16 mouse cellular contexts compared by ENCODE assay signal in genomic region chrX:62584011-62584625, GRCm38 (mm10).
"Had no signal": no experiment of that assay in that cellular context is flagged by ENCODE, and none has a peak within 500 bp of the region (broad histone marks: within the 10 kb centered on the region; RNA-seq: fewer than 3 reads in every experiment).

No protein-coding gene starts in this region.

- H3K4me3 ChIP-seq: kidney, embryonic 15.5 days; limb, embryonic 12.5 days; liver, embryonic 13.5 days; lung, embryonic 15.5 days; midbrain, embryonic 12.5 days had no signal

- H3K36me3 ChIP-seq: kidney, embryonic 15.5 days; limb, embryonic 12.5 days; liver, embryonic 13.5 days; lung, embryonic 15.5 days; midbrain, embryonic 12.5 days had no signal

- DNase-seq: kidney, adult 18-20 months; kidney, postnatal 14 days; layer of hippocampus, postnatal 36 days; liver; liver, embryonic 13.5 days; liver, postnatal 0 days; lung, postnatal 14 days; right cerebral cortex, postnatal 4 days; spleen, adult 18-20 months; thymus, adult 2 months; thymus, postnatal 25 days had no signal

- H3K27me3 ChIP-seq: kidney, embryonic 15.5 days; limb, embryonic 12.5 days; liver, embryonic 13.5 days; lung, embryonic 15.5 days; midbrain, embryonic 12.5 days had no signal

- H3K4me1 ChIP-seq: kidney, embryonic 15.5 days; limb, embryonic 12.5 days; liver, embryonic 13.5 days; lung, embryonic 15.5 days; midbrain, embryonic 12.5 days had no signal

- H3K9me3 ChIP-seq: kidney, embryonic 15.5 days; limb, embryonic 12.5 days; liver, embryonic 13.5 days; lung, embryonic 15.5 days; midbrain, embryonic 12.5 days had no signal

- H3K27ac ChIP-seq: kidney, embryonic 15.5 days; limb, embryonic 12.5 days; liver, embryonic 13.5 days; lung, embryonic 15.5 days; macrophage; midbrain, embryonic 12.5 days had no signal
